Mouse (Mus musculus): ENCODE measurements around the gene Fbxl2. TPM values are rescaled to one million over a fixed set of nuclear protein-coding genes. Genes with fewer than 3 reads are reported as not detected.
A peak's percentile ranks its signal among the peaks of the same experiment; 100 is the strongest.

Fbxl2 gene
- polyA plus RNA-seq, 1 experiment, result 2.6 TPM

DNA sequence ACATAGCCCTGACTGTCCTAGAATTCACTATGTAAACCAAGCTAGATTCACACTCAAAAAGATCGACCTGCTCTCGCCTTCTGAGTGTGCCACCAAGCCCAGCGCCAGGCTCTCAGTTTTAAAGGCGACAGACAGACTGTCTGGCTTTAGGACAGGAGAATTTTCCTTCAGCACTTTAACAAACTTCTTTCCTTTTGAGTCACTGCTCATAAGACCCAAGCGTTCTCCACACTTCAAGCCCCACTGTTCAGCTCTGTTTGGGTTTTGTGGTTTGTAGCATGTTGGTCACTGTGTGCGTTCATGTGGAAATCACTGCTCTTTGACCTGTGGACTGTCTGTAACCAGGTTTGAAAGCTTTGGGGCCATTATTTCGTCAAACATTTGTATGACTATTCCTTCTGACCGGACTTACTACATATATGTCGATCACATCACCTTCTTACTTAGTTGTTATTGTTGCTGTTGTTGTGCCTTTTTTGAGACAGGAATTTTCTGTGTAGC is 38.1 kb downstream of the Fbxl2 start:
- H3K27me3 ChIP-seq (ENCODE audit: control insufficient read depth, insufficient read depth, low read length), result no peaks in the 10 kb centered on the region
- no peak overlapping the region for H3K27ac ChIP-seq (ENCODE audit: insufficient read depth, low read length)
- no peak overlapping the region for H3K4me3 ChIP-seq (ENCODE audit: extremely low read depth, insufficient read depth, insufficient read length)
- DNase-seq (ENCODE audit: low read depth in 1 of 2, low spot score in 2 of 2), result no peak
- TF ChIP-seq CTCF (IDR thresholded peaks at IDR 0.05; ENCODE audit: extremely low read depth, insufficient read depth, insufficient read length, insufficient replicate concordance) (no peak), POLR2A (IDR thresholded peaks at IDR 0.05; ENCODE audit: low read depth, low read length) (no peak)
- H3K4me1 ChIP-seq (ENCODE audit: control insufficient read depth, insufficient read depth, insufficient read length), result no peaks in the 10 kb centered on the region
- WGBS, result 87% methylated on average over 9 of the region's 9 CpGs
- no peaks in the 10 kb centered on the region for H3K36me3 ChIP-seq (ENCODE audit: control insufficient read depth, insufficient read depth, low read length)

DNA sequence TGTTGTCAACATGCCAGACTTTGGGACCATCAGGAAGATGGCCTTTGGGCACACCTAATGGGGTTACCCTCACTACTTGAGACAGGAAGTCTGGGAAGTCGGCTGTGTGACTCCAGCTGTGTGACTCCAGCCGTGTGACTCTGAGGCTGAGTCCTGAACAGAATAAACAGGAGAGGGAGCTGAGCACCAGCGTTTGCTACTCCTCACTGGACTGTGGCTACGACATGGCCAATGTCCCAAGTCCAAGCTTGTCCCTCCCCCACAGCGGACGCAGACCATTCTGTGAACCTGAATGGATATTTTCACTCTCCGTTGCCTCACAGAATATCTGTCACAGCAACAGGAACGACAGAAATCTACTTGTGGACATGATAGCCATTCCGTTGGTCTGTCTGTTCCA is 39.2 kb downstream of the Fbxl2 start:
- no peaks in the 10 kb centered on the region for H3K27me3 ChIP-seq (ENCODE audit: control insufficient read depth, insufficient read depth, low read length)
- no peaks in the 10 kb centered on the region for H3K36me3 ChIP-seq (ENCODE audit: control insufficient read depth, insufficient read depth, low read length)
- no peaks in the 10 kb centered on the region for H3K4me1 ChIP-seq (ENCODE audit: control insufficient read depth, insufficient read depth, insufficient read length)
- WGBS, result 72% methylated on average over 9 of the region's 9 CpGs
- no peak overlapping the region for H3K27ac ChIP-seq (ENCODE audit: insufficient read depth, low read length)
- TF ChIP-seq CTCF (IDR thresholded peaks at IDR 0.05; ENCODE audit: extremely low read depth, insufficient read depth, insufficient read length, insufficient replicate concordance) (no peak), POLR2A (IDR thresholded peaks at IDR 0.05; ENCODE audit: low read depth, low read length) (no peak)
- no peak for DNase-seq (ENCODE audit: low read depth in 1 of 2, low spot score in 2 of 2)
- H3K4me3 ChIP-seq (ENCODE audit: extremely low read depth, insufficient read depth, insufficient read length), result no peak overlapping the region

DNA sequence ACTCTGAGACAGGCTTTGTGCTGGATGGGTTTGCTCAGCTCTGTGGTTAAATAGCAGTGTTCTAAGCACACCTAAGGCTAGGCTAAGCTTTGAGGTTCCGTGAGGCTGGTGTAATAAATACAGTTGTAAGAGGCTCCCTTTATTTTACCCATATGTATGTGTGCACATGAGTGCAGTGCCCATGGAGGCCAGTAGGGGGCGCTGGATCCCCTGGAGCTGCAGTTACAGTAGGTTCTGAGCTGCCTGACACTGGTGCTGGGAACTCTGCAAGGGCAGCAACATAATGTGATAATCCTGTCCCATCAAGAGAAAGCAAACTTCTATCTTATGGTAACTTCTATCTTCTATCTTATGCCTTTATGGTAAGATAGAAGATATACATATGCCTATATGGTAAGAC is 47.7 kb downstream of the Fbxl2 start:
- H3K4me1 ChIP-seq (ENCODE audit: control insufficient read depth, insufficient read depth, insufficient read length), result no peaks in the 10 kb centered on the region
- WGBS, result 67% methylated on average over 2 of the region's 2 CpGs
- H3K27me3 ChIP-seq (ENCODE audit: control insufficient read depth, insufficient read depth, low read length), result no peaks in the 10 kb centered on the region
- no peaks in the 10 kb centered on the region for H3K36me3 ChIP-seq (ENCODE audit: control insufficient read depth, insufficient read depth, low read length)
- no peak for DNase-seq (ENCODE audit: low read depth in 1 of 2, low spot score in 2 of 2)
- no peak overlapping the region for H3K27ac ChIP-seq (ENCODE audit: insufficient read depth, low read length)
- no peak overlapping the region for H3K4me3 ChIP-seq (ENCODE audit: extremely low read depth, insufficient read depth, insufficient read length)
- TF ChIP-seq CTCF (IDR thresholded peaks at IDR 0.05; ENCODE audit: extremely low read depth, insufficient read depth, insufficient read length, insufficient replicate concordance), result peak; percentile 25; the same call in 1 of the 2 replicates
- TF ChIP-seq POLR2A (IDR thresholded peaks at IDR 0.05; ENCODE audit: low read depth, low read length), result no peak

DNA sequence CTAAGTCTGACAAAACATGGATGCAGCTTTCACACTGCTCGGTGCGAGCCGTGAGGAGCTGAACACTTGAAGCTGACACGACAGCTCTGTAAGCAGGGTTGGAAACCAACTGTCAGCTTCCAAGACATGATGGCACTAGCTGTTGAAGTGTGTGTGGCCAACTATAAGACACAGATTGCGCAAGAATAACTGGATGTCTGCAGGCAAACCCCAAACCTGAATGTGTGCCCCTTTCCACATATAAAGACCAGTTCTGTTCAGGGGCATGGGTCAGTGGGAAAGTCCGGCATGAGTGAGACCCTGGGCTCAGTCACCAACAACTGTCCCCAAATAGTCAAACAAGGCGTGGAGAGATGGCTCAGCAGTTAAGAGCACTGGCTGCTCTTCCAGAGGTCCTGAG is 53.2 kb downstream of the Fbxl2 start:
- no peaks in the 10 kb centered on the region for H3K36me3 ChIP-seq (ENCODE audit: control insufficient read depth, insufficient read depth, low read length)
- H3K4me1 ChIP-seq (ENCODE audit: control insufficient read depth, insufficient read depth, insufficient read length), result no peaks in the 10 kb centered on the region
- no peak for DNase-seq (ENCODE audit: low read depth in 1 of 2, low spot score in 2 of 2)
- no peak overlapping the region for H3K4me3 ChIP-seq (ENCODE audit: extremely low read depth, insufficient read depth, insufficient read length)
- H3K27me3 ChIP-seq (ENCODE audit: control insufficient read depth, insufficient read depth, low read length), result no peaks in the 10 kb centered on the region
- TF ChIP-seq CTCF (IDR thresholded peaks at IDR 0.05; ENCODE audit: extremely low read depth, insufficient read depth, insufficient read length, insufficient replicate concordance), result no peak
- TF ChIP-seq POLR2A (IDR thresholded peaks at IDR 0.05; ENCODE audit: low read depth, low read length), result no peak
- no peak overlapping the region for H3K27ac ChIP-seq (ENCODE audit: insufficient read depth, low read length)
- WGBS, result 93% methylated on average over 7 of the region's 7 CpGs

DNA sequence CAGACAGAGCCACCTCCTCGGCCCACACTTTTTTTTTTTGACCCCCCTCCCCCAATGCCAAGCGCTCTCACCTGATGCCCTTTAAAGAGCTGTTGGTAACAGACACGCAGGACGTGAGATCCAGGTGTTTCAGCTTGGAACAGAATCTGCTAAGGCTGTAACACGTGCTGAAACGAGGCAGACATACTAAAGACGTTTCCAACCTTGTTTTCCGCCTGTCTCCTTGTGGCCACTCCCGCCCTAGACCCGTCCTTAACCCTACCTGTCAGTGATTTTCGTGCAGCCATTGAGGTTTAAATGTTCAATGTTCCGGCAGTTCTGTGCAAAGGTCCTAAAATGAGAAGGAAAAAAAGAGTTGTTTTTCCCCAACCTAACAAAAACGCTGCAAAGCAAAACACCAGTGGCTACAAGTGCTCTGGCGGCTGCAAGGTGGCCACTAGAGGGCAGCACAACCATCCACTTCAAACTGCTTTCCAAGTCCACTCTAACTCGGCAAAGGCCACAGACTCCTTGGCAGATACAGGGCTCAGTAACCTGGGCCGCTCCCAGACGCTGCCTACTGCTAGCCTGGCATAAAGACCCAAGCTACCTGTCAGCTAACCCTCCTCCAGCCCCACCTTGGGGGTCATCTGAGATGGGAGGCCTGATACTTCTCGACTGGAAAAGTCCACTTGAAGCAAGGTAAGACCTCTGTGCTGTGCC is 55.3 kb downstream of the Fbxl2 start:
- WGBS, result 18% methylated on average over 18 of the region's 18 CpGs
- peak overlapping the region; percentile 13; the same call in 1 of the 2 replicates for H3K4me3 ChIP-seq (ENCODE audit: extremely low read depth, insufficient read depth, insufficient read length)
- H3K4me1 ChIP-seq (ENCODE audit: control insufficient read depth, insufficient read depth, insufficient read length), result no peaks in the 10 kb centered on the region
- no peaks in the 10 kb centered on the region for H3K36me3 ChIP-seq (ENCODE audit: control insufficient read depth, insufficient read depth, low read length)
- peak; percentile 74; the same call in 1 of the 2 replicates for TF ChIP-seq CTCF (IDR thresholded peaks at IDR 0.05; ENCODE audit: extremely low read depth, insufficient read depth, insufficient read length, insufficient replicate concordance)
- TF ChIP-seq POLR2A (IDR thresholded peaks at IDR 0.05; ENCODE audit: low read depth, low read length), result no peak
- peak; percentile 25 to 64 for DNase-seq (ENCODE audit: low read depth in 1 of 2, low spot score in 2 of 2)
- H3K27me3 ChIP-seq (ENCODE audit: control insufficient read depth, insufficient read depth, low read length), result no peaks in the 10 kb centered on the region
- H3K27ac ChIP-seq (ENCODE audit: insufficient read depth, low read length), result no peak overlapping the region

DNA sequence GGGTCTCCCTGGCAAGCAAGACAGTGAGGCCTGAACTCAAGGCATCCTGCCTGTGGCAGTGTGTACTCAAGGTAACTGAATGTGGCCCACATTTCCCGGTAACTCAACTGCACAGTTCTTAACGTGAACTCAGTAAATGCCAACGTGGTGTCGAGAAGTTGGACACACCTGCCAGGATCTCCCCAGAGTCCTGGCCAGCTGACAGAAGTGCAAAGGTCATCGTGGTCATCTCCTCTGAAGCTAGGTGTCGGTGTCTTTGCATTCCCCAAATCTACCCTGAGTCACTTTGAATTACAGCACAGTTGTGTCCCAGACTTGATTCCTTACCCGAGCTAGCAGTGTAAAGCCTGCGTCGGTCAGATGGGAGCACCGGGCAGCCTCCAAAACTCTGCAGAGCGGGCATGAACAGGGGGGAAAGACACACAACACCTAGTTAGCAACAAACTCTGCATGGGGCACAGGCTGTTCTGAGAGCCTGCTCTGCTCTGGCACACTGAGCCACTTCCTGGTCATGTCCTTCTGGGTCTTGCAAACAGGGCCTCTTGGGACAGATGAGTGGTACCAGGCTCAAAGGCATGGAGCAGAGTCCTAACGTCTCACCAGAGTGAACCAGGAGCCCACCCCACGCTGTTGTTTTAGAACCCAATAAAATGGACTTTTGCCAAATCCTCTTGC is 60.9 kb downstream of the Fbxl2 start:
- DNase-seq (ENCODE audit: low read depth in 1 of 2, low spot score in 2 of 2), result no peak
- Histone ChIP-seq H3K4me1 (ENCODE audit: control insufficient read depth, insufficient read depth, insufficient read length) (no peaks in the 10 kb centered on the region), H3K36me3 (ENCODE audit: control insufficient read depth, insufficient read depth, low read length) (no peaks in the 10 kb centered on the region), H3K27me3 (ENCODE audit: control insufficient read depth, insufficient read depth, low read length) (no peaks in the 10 kb centered on the region), H3K4me3 (ENCODE audit: extremely low read depth, insufficient read depth, insufficient read length) (no peak overlapping the region), H3K27ac (ENCODE audit: insufficient read depth, low read length) (no peak overlapping the region)
- WGBS, result 89% methylated on average over 13 of the region's 13 CpGs
- TF ChIP-seq POLR2A (IDR thresholded peaks at IDR 0.05; ENCODE audit: low read depth, low read length) (no peak), CTCF (IDR thresholded peaks at IDR 0.05; ENCODE audit: extremely low read depth, insufficient read depth, insufficient read length, insufficient replicate concordance) (no peak)
